Mouse (Mus musculus): Measurements from ENCODE around the gene Surf6.

DNA sequence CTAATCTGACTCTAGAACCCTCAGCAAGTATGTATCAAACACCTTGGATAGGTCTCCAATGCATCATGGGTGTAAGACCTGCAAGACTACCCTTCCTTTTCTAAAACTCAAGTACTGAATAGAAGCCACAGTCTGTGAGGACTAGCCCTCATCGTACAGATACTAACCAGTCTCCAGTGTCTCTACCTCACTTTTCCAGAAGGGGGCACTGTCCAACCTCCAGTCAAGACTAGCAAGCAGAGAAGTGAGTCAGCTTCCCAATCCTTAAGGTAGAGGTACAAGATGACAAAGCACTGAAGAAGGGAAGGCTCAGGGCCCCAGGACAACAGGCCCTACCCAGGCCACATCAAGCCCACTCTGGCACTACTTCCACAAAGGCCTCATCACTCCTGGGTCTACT lies 27.7 kb upstream of the Surf6 start:
- TF ChIP-seq CTCF (IDR thresholded peaks at IDR 0.05; ENCODE audit: extremely low read depth, insufficient read depth, insufficient read length, insufficient replicate concordance) (peak; percentile 54; the same call in 1 of the 2 replicates), POLR2A (IDR thresholded peaks at IDR 0.05; ENCODE audit: low read depth, low read length) (no peak)
